Mouse (Mus musculus): ENCODE data around the gene Ankrd16.

GRCm38 (mm10) chr2:11801299-11801930 lies 23.7 kb downstream of the Ankrd16 start:
- TF ChIP-seq CTCF (IDR thresholded peaks at IDR 0.05; ENCODE audit: low read depth, low read length) (no peak), POLR2A (IDR thresholded peaks at IDR 0.05; ENCODE audit: borderline replicate concordance, low read depth, low read length) (no peak)

Measured in bone marrow macrophage, adult 2 months (primary cell).